ENCODE assay signal across 9 mouse cellular contexts in the genomic region with DNA sequence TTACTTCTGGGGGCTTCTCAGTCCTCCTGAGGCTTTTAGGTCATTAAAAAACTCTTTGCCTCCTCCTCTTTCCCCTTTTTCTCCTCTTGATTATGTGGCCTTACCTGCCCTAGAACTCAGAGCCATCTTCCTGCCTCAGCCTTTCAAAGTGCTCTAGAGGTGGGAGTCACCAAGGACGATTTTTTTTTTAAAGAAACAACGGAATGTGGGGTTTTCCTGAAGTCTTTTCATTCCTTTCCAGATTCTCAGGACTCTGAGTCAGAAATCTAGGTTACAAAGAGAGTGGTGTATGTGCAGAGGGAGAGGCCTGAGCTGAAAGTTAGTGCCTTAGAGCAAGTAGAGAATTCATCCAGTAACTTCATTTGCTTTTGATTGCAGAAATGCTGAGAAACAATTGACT. TPM values are rescaled to one million over a fixed set of nuclear protein-coding genes. Genes with fewer than 3 reads are reported as not detected.
DNase-seq lines count a peak whose midpoint lies in the region; ATAC-seq and TF ChIP-seq lines count a peak whose summit lies in the region.
"Had no signal": no experiment of that assay in that cellular context is flagged by ENCODE, and none has a peak within 500 bp of the region (broad histone marks: within the 10 kb centered on the region; RNA-seq: fewer than 3 reads in every experiment).

No protein-coding gene starts in this region.

- no peak for DNase-seq in heart, adult 11 months
- DNase-seq in MEL (ENCODE audit: low read depth, low spot score) = no peak
- DNase-seq in hindbrain, embryonic 11.5 days (ENCODE audit: low spot score) = no peak
- DNase-seq in left cerebral cortex, adult 9 months (ENCODE audit: low spot score in 2 of 2) = no peak
- no peak for DNase-seq in gastrocnemius, postnatal 4 days (ENCODE audit: low spot score in 2 of 2)

- no peak for ATAC-seq in heart, embryonic 15.5 days (replicated peaks; ENCODE audit: insufficient number of reproducible peaks, insufficient read depth, low FRiP score, low read depth)
- ATAC-seq in hindbrain, embryonic 11.5 days (ENCODE audit: low FRiP score) = no peak
- no peak for ATAC-seq in midbrain, embryonic 12.5 days (ENCODE audit: low FRiP score, low read depth)
- no peak for ATAC-seq in erythroid progenitor cell, adult 5-6 weeks (replicated peaks; ENCODE audit: low FRiP score, poor library complexity, severe bottlenecking)

- peak overlapping the region; percentile 100 for H3K27ac ChIP-seq in heart, embryonic 15.5 days
- peak overlapping the region; percentile 91 for H3K27ac ChIP-seq in MEL (ENCODE audit: control insufficient read depth, low read depth, low read length)
- H3K27ac ChIP-seq in hindbrain, embryonic 11.5 days (ENCODE audit: low read depth, low read length) = peak overlapping the region; percentile 99
- H3K27ac ChIP-seq in midbrain, embryonic 12.5 days (replicated peaks) = peak overlapping the region; percentile 100

- H3K4me1 ChIP-seq in heart, embryonic 15.5 days (replicated peaks) = peaks cover 65% of the 10 kb centered on the region
- H3K4me1 ChIP-seq in MEL (ENCODE audit: control insufficient read depth in 1 of 2, insufficient read depth in 2 of 2, low read length in 2 of 2) = peaks cover 5 to 13% of the 10 kb centered on the region in 2 experiments; a peak in 3 of 4 replicates
- H3K4me1 ChIP-seq in hindbrain, embryonic 11.5 days (replicated peaks; ENCODE audit: control insufficient read depth, insufficient read depth, low read length) = peaks cover 6% of the 10 kb centered on the region
- H3K4me1 ChIP-seq in midbrain, embryonic 12.5 days = peaks cover 50% of the 10 kb centered on the region

- peak overlapping the region; percentile 90 for H3K4me2 ChIP-seq in heart, embryonic 15.5 days
- H3K4me2 ChIP-seq in hindbrain, embryonic 11.5 days (replicated peaks; ENCODE audit: low read depth, low read length) = peak overlapping the region; percentile 76
- H3K4me2 ChIP-seq in midbrain, embryonic 12.5 days (replicated peaks) = peak overlapping the region; percentile 71

- TF ChIP-seq CTCF in MEL (IDR thresholded peaks at IDR 0.05 in 2 of 3, conservative IDR thresholded peaks at IDR 0.05 in 1 of 3; ENCODE audit: control insufficient read depth in 1 of 3, insufficient read depth in 1 of 3, low read depth in 2 of 3, low read length in 3 of 3, poor library complexity in 1 of 3, severe bottlenecking in 1 of 3) = no peak

- TF ChIP-seq POLR2A in MEL (IDR thresholded peaks at IDR 0.05; ENCODE audit: control insufficient read depth in 1 of 2, insufficient read depth in 1 of 2, low read depth in 1 of 2, low read length in 2 of 2, poor library complexity in 1 of 2) = no peak

- 38% methylated on average over 2 of the region's 2 CpGs for WGBS in heart, embryonic 15.5 days
- 57% methylated on average over 2 of the region's 2 CpGs for WGBS in hindbrain, embryonic 11.5 days
- 49% methylated on average over 2 of the region's 2 CpGs for WGBS in midbrain, embryonic 12.5 days

- peaks cover 39% of the 10 kb centered on the region for H3K79me2 ChIP-seq in MEL (ENCODE audit: control insufficient read depth, insufficient read depth, low read length, poor library complexity)

- TF ChIP-seq EP300 in MEL (IDR thresholded peaks at IDR 0.05; ENCODE audit: low read depth in 1 of 2, low read length in 2 of 2) = no peak

- H3K27me3 ChIP-seq in heart, embryonic 15.5 days = no peaks in the 10 kb centered on the region
- H3K27me3 ChIP-seq in MEL (ENCODE audit: control insufficient read depth in 1 of 2, insufficient read depth in 2 of 2, low read length in 2 of 2) = no peaks in the 10 kb centered on the region
- H3K27me3 ChIP-seq in hindbrain, embryonic 11.5 days (ENCODE audit: control insufficient read depth, insufficient read depth, low read length) = no peaks in the 10 kb centered on the region
- H3K27me3 ChIP-seq in midbrain, embryonic 12.5 days = no peaks in the 10 kb centered on the region

- H3K9me3 ChIP-seq in heart, embryonic 15.5 days (replicated peaks) = no peaks in the 10 kb centered on the region
- no peaks in the 10 kb centered on the region for H3K9me3 ChIP-seq in MEL (replicated peaks; ENCODE audit: insufficient read depth, low read length)
- H3K9me3 ChIP-seq in hindbrain, embryonic 11.5 days (ENCODE audit: control insufficient read depth, low read length) = no peaks in the 10 kb centered on the region
- H3K9me3 ChIP-seq in midbrain, embryonic 12.5 days = no peaks in the 10 kb centered on the region
- H3K9me3 ChIP-seq: G1E had no signal

- no peak for TF ChIP-seq RAD21 in MEL (IDR thresholded peaks at IDR 0.05; ENCODE audit: low read depth, low read length)

- H3K4me3 ChIP-seq in heart, embryonic 15.5 days = peak overlapping the region; percentile 91
- H3K4me3 ChIP-seq in MEL (ENCODE audit: control insufficient read depth in 1 of 2, insufficient read depth in 1 of 2, low read depth in 2 of 2, low read length in 2 of 2) = peak overlapping the region; percentile 80 to 88
- peak overlapping the region; percentile 74 for H3K4me3 ChIP-seq in hindbrain, embryonic 11.5 days (ENCODE audit: low read depth, low read length)
- peak overlapping the region; percentile 66 for H3K4me3 ChIP-seq in midbrain, embryonic 12.5 days

- H3K9ac ChIP-seq in heart, embryonic 15.5 days = peak overlapping the region; percentile 90
- peak overlapping the region; percentile 95 for H3K9ac ChIP-seq in MEL (ENCODE audit: control insufficient read depth, low read depth, low read length, poor library complexity, severe bottlenecking)
- H3K9ac ChIP-seq in hindbrain, embryonic 11.5 days (ENCODE audit: low read depth, low read length) = peak overlapping the region; percentile 96
- peak overlapping the region; percentile 87 for H3K9ac ChIP-seq in midbrain, embryonic 12.5 days (replicated peaks)

- no peaks in the 10 kb centered on the region for H3K36me3 ChIP-seq in heart, embryonic 15.5 days
- H3K36me3 ChIP-seq in MEL (ENCODE audit: control insufficient read depth in 1 of 2, insufficient read depth in 2 of 2, low read length in 2 of 2) = peaks cover 4 to 6% of the 10 kb centered on the region in 2 experiments; a peak in 3 of 4 replicates
- H3K36me3 ChIP-seq in hindbrain, embryonic 11.5 days (ENCODE audit: control insufficient read depth, insufficient read depth, low read length) = no peaks in the 10 kb centered on the region; the same call in 1 of the 2 replicates
- H3K36me3 ChIP-seq in midbrain, embryonic 12.5 days = 0 out of 2 replicates have a peak, but pooled peaks cover 1% of the 10 kb centered on the region

TF ChIP-seq in MEL, 35 proteins besides CTCF, POLR2A, EP300 and RAD21:
- TF ChIP-seq ZNF384 (IDR thresholded peaks at IDR 0.05; ENCODE audit: low read depth, low read length) (no peak), SIN3A (IDR thresholded peaks at IDR 0.05; ENCODE audit: low read length) (no peak), KAT2A (conservative IDR thresholded peaks at IDR 0.05; ENCODE audit: low read depth, low read length) (no peak), MAZ (IDR thresholded peaks at IDR 0.05; ENCODE audit: low read depth, low read length) (no peak)
TF ChIP-seq in MEL: peak in this region for 0.

RNA-seq across cellular contexts. Expression of a gene that starts 37.8 kb away (rescaled TPM):
- 40.0 and 50.0 TPM in 2 replicates for polyA plus RNA-seq in heart, embryonic 15.5 days (2015; fragmentation: Nextera tagmentation; extraction: Ambion mirVana)
- total RNA-seq in MEL (2012; rRNA removed) = 48.7 and 54.5 TPM in 2 replicates
- 10 to 100 TPM; 50.0 to 91.2 TPM for polyA plus RNA-seq in MEL (2012; ENCODE audit: insufficient read depth in 1 of 2, insufficient read length in 2 of 2, low read depth in 1 of 2, low replicate concordance in 2 of 2, missing spikeins in 1 of 2)
- polyA plus RNA-seq in hindbrain, embryonic 11.5 days (2014; fragmentation: Nextera tagmentation; extraction: Ambion mirVana) = 86.9 and 88.9 TPM in 2 replicates
- 104 and 111 TPM in 2 replicates for polyA plus RNA-seq in midbrain, embryonic 12.5 days (2016; fragmentation: Nextera tagmentation; extraction: Ambion mirVana)
- 100 to 1,000 TPM; 115 to 123 TPM for total RNA-seq in gastrocnemius, postnatal 4 days (2021)
- total RNA-seq in erythroid progenitor cell, adult 5-6 weeks (2015; ENCODE audit: low replicate concordance) = 177 and 218 TPM in 2 replicates
- total RNA-seq in erythroid progenitor cell, adult 5-6 weeks (2017; ENCODE audit: low replicate concordance) = 324 and 405 TPM in 2 replicates

RNA-seq across cellular contexts. Expression of a gene that starts 38.0 kb away (rescaled TPM):
- 3.9 and 4.6 TPM in 2 replicates for polyA plus RNA-seq in heart, embryonic 15.5 days (2015; fragmentation: Nextera tagmentation; extraction: Ambion mirVana)
- total RNA-seq in MEL (2012; rRNA removed) = 13.6 and 14.8 TPM in 2 replicates
- polyA plus RNA-seq in MEL (2012; ENCODE audit: insufficient read depth in 1 of 2, insufficient read length in 2 of 2, low read depth in 1 of 2, low replicate concordance in 2 of 2, missing spikeins in 1 of 2) = 10 to 100 TPM in 1 of 2 experiments, not detected in 1; 30.8 TPM
- 11.4 and 12.2 TPM in 2 replicates for polyA plus RNA-seq in hindbrain, embryonic 11.5 days (2014; fragmentation: Nextera tagmentation; extraction: Ambion mirVana)
- polyA plus RNA-seq in midbrain, embryonic 12.5 days (2016; fragmentation: Nextera tagmentation; extraction: Ambion mirVana) = 6.5 and 9.8 TPM in 2 replicates
- 1 to 10 TPM; 2.8 to 3.1 TPM for total RNA-seq in gastrocnemius, postnatal 4 days (2021)
- total RNA-seq in erythroid progenitor cell, adult 5-6 weeks (2015; ENCODE audit: low replicate concordance) = 6.1 TPM in 1 of 2 replicates, not detected in the other
- 4.6 TPM in 1 of 2 replicates, not detected in the other for total RNA-seq in erythroid progenitor cell, adult 5-6 weeks (2017; ENCODE audit: low replicate concordance)

RNA-seq across cellular contexts. Expression of a gene that starts 46.8 kb away (rescaled TPM):
- 1.5 and 2.3 TPM in 2 replicates for polyA plus RNA-seq in heart, embryonic 15.5 days (2015; fragmentation: Nextera tagmentation; extraction: Ambion mirVana)
- total RNA-seq in MEL (2012; rRNA removed) = 0.95 and 1.0 TPM in 2 replicates
- 1 to 10 TPM in 1 of 2 experiments, not detected in 1; 1.8 TPM for polyA plus RNA-seq in MEL (2012; ENCODE audit: insufficient read depth in 1 of 2, insufficient read length in 2 of 2, low read depth in 1 of 2, low replicate concordance in 2 of 2, missing spikeins in 1 of 2)
- polyA plus RNA-seq in hindbrain, embryonic 11.5 days (2014; fragmentation: Nextera tagmentation; extraction: Ambion mirVana) = 3.1 and 4.4 TPM in 2 replicates
- polyA plus RNA-seq in midbrain, embryonic 12.5 days (2016; fragmentation: Nextera tagmentation; extraction: Ambion mirVana) = 4.8 TPM in 2 replicates
- 1 to 10 TPM; 5.0 to 6.2 TPM for total RNA-seq in gastrocnemius, postnatal 4 days (2021)
- 10.1 and 23.5 TPM in 2 replicates for total RNA-seq in erythroid progenitor cell, adult 5-6 weeks (2015; ENCODE audit: low replicate concordance)
- total RNA-seq in erythroid progenitor cell, adult 5-6 weeks (2017; ENCODE audit: low replicate concordance) = 3.7 and 10.2 TPM in 2 replicates
